Mouse (Mus musculus): Measurements from ENCODE around the gene Nxt2. TPM values are rescaled to one million over a fixed set of nuclear protein-coding genes. Genes with fewer than 3 reads are reported as not detected.

The Nxt2 gene
- polyA plus RNA-seq (2015; fragmentation: Nextera tagmentation; extraction: Ambion mirVana): 17.8 and 17.9 TPM in 2 replicates

DNA sequence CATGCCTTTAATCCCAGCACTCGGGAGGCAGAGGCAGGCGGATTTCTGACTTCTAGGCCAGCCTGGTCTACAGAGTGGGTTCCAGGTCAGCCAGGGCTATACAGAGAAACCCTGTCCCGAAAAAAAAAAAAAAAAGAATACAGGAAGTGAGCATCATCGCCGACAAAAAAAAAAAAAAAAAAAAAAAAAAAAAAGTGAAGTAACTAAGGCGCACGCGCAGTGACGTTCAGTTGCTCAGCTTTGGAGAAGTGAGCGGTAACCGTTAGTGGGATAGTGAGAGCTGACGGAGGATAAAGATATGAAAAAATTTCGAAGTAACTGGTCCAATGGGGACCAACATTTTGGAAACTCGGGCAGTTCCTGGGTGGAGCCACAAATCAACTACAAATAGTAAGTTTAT lies at the start of gene Nxt2:
Gene Nxt2, plus strand, starts transcription at position 229 of the 400 bp plus-strand sequence.
- 89% methylated on average over 12 of the region's 14 CpGs for whole genome bisulfite sequencing
- no peaks in the 10 kb centered on the region for H3K9me3 ChIP-seq
- H3K4me1 ChIP-seq: no peaks in the 10 kb centered on the region
- no peaks in the 10 kb centered on the region for H3K27me3 ChIP-seq
- H3K27ac ChIP-seq: no peak within 1 kb of the TSS
- H3K36me3 ChIP-seq: no peaks in the 10 kb centered on the region
- ATAC-seq (ENCODE audit: insufficient number of reproducible peaks, low FRiP score, low TSS enrichment, low read depth): no peak
- peak within 1 kb of the TSS; percentile 53 for H3K4me3 ChIP-seq
- no peak within 1 kb of the TSS for H3K9ac ChIP-seq
- H3K4me2 ChIP-seq: peak within 1 kb of the TSS; percentile 42

DNA sequence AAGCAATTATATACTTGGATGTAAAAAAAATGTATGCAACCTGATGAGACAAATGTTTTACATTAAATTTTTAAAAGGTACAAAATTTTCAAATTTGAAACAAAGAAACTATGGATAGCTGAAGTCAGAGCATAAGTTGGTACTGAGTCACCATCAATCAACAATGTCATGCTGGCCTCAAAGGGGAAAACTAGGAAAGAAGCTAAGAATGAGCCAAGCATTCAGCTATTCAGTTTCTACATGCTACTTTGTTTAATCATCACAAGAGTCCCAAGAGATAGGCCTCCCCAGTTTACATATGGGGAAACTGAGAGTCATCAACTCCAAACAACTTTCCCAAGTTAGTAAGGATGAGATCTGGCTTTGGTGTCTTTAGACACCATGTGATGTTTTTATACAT lies 49.6 kb upstream of the Nxt2 start:
- Histone ChIP-seq H3K4me2 (no peak overlapping the region), H3K36me3 (no peaks in the 10 kb centered on the region), H3K27me3 (no peaks in the 10 kb centered on the region), H3K4me1 (no peaks in the 10 kb centered on the region), H3K27ac (no peak overlapping the region), H3K9ac (no peak overlapping the region), H3K9me3 (no peaks in the 10 kb centered on the region), H3K4me3 (no peak overlapping the region)
- no peak for ATAC-seq (ENCODE audit: insufficient number of reproducible peaks, low FRiP score, low TSS enrichment, low read depth)

DNA sequence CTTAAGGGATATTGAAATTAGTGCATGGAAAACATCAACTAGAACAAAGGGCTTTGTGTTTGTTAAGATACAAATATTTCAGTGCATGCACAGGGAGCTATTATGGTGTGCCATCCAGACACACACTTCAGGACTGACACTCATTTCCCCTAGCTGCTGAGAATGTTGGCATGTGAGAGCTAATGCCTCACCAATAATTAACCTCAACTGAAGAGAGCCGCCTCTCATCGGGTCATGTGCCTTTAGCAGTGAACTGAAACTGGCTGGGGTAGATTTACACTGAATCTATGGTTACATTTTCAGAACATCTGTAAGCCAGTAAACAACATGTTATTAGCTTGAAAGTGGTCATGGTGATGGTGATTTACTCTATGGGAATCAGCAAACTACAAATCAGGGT lies 44.5 kb upstream of the Nxt2 start:
- no peak overlapping the region for H3K4me2 ChIP-seq
- H3K36me3 ChIP-seq: no peaks in the 10 kb centered on the region
- no peaks in the 10 kb centered on the region for H3K9me3 ChIP-seq
- H3K9ac ChIP-seq: no peak overlapping the region
- no peaks in the 10 kb centered on the region for H3K4me1 ChIP-seq
- no peak overlapping the region for H3K4me3 ChIP-seq
- H3K27ac ChIP-seq: no peak overlapping the region
- no peak for ATAC-seq (ENCODE audit: insufficient number of reproducible peaks, low FRiP score, low TSS enrichment, low read depth)
- H3K27me3 ChIP-seq: 0 out of 2 replicates have a peak, but pooled peaks cover 11% of the 10 kb centered on the region
- 66% methylated on average over 2 of the region's 2 CpGs for WGBS

DNA sequence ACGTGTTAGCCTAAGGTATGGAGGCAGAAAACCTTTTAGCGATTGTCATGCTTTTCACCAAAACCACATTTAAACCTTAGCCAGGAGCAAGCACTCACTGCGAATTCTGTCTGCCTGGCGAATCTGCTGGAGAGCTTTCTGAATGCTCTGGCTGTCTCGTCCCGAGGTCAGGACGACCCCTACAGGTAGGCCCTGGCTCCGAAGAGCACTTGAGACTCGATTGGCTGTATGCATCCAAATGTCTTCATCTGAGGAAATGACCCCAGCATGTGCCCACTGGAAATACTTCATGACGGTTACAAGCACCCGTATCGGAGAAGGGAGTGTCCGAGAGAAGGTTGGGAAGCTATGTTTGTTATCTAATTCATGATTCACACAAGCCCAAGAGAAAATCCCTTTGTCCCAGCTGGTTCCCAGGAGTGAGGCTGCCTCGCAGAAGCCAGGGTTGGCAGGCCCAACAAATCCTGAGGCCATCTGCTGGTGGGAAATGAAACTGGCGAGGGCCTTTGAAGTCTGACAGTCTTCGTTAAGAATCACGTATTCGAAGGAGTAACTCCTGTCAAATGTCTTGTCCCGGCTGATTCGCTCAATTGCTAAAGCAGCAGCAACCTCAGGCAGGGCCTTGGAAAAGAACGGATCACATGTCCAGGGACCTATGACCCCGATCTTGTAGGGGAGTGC lies 37.4 kb upstream of the Nxt2 start:
- Histone ChIP-seq H3K4me3 (no peak overlapping the region), H3K9ac (no peak overlapping the region), H3K4me2 (no peak overlapping the region), H3K27ac (no peak overlapping the region), H3K4me1 (no peaks in the 10 kb centered on the region), H3K36me3 (no peaks in the 10 kb centered on the region), H3K9me3 (no peaks in the 10 kb centered on the region), H3K27me3 (peaks cover 20% of the 10 kb centered on the region; the same call in 1 of the 2 replicates)
- no peak for ATAC-seq (ENCODE audit: insufficient number of reproducible peaks, low FRiP score, low TSS enrichment, low read depth)
- WGBS: 34% methylated on average over 22 of the region's 22 CpGs

DNA sequence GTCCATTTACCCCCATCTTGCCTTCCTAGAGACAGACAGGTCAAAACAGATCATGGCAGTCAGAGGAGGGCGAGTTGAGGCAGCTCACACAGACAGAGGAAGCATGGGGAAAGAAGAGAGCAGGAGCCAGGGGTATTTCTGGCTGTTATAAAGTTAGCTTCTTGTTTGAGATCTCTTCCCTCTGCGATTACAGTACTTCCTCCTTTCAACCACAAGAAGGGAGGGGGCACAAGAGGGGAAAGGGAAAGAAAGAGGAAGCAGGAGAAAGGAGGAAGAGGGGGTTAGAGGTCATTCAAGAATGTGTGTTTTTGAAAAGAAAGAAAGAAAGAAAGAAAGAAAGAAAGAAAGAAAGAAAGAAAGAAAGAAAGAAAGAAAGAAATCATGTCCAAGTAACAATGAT lies 36.2 kb upstream of the Nxt2 start:
- 66% methylated on average over 2 of the region's 2 CpGs for WGBS

DNA sequence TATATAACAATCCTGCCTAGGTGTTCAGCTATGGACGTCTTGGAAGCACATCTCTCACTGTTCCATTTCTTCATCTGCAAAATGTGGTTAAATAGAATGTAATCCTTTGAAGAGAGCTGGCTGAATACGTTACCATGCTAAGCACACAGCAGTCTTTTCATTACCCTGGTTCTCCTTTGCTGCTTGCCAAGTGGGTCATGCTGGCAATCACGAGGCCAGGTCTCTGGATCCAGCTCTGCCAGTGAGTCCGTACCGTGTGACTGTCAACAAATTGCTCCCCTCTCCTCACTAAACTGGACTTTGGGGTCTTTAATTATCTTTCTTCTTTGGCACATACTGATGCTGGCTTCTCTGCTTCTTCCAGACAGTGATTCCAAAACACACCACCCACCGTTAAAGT lies 32.1 kb upstream of the Nxt2 start:
- H3K9ac ChIP-seq: no peak overlapping the region
- no peak overlapping the region for H3K4me3 ChIP-seq
- no peaks in the 10 kb centered on the region for H3K9me3 ChIP-seq
- 69% methylated on average over 6 of the region's 6 CpGs for WGBS
- H3K36me3 ChIP-seq: no peaks in the 10 kb centered on the region
- H3K4me2 ChIP-seq: no peak overlapping the region
- H3K27ac ChIP-seq: no peak overlapping the region
- H3K27me3 ChIP-seq: peaks cover 19% of the 10 kb centered on the region; the same call in 1 of the 2 replicates
- no peak for ATAC-seq (ENCODE audit: insufficient number of reproducible peaks, low FRiP score, low TSS enrichment, low read depth)
- H3K4me1 ChIP-seq: no peaks in the 10 kb centered on the region

More for the DNA sequence above, 36.2 kb upstream of the Nxt2 start:
- peaks cover 19% of the 10 kb centered on the region; the same call in 1 of the 2 replicates for H3K27me3 ChIP-seq
- H3K4me3 ChIP-seq: no peak overlapping the region
- no peaks in the 10 kb centered on the region for H3K36me3 ChIP-seq
- H3K9ac ChIP-seq: no peak overlapping the region
- H3K27ac ChIP-seq: no peak overlapping the region
- H3K4me2 ChIP-seq: no peak overlapping the region
- no peaks in the 10 kb centered on the region for H3K9me3 ChIP-seq
- no peaks in the 10 kb centered on the region for H3K4me1 ChIP-seq
- no peak for ATAC-seq (ENCODE audit: insufficient number of reproducible peaks, low FRiP score, low TSS enrichment, low read depth)

DNA sequence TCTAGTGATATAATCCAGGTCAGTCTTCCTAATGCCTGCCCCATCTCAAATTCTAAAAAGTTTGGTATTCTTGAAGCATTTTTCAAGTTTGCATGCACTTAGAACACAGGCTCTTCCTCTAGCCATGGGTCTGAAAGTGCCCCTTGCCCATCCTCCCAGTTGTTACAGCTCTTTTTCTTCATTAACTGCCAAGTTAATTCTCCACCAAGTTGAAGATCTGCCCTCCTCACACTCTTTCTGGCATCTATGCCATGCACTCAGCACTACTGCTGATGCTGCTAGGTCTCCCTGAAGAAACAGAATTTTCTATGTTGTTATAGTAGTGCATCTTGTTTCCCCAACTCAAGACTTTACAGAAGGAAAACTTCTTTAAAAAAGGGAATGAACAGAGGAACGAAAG lies 31.0 kb upstream of the Nxt2 start:
- WGBS: 85% methylated on average over 1 of the region's 1 CpGs
- no peaks in the 10 kb centered on the region for H3K36me3 ChIP-seq
- H3K9ac ChIP-seq: no peak overlapping the region
- H3K4me1 ChIP-seq: no peaks in the 10 kb centered on the region
- H3K4me3 ChIP-seq: no peak overlapping the region
- peaks cover 17% of the 10 kb centered on the region; the same call in 1 of the 2 replicates for H3K27me3 ChIP-seq
- no peak overlapping the region for H3K27ac ChIP-seq
- no peak for ATAC-seq (ENCODE audit: insufficient number of reproducible peaks, low FRiP score, low TSS enrichment, low read depth)
- no peaks in the 10 kb centered on the region for H3K9me3 ChIP-seq
- no peak overlapping the region for H3K4me2 ChIP-seq

DNA sequence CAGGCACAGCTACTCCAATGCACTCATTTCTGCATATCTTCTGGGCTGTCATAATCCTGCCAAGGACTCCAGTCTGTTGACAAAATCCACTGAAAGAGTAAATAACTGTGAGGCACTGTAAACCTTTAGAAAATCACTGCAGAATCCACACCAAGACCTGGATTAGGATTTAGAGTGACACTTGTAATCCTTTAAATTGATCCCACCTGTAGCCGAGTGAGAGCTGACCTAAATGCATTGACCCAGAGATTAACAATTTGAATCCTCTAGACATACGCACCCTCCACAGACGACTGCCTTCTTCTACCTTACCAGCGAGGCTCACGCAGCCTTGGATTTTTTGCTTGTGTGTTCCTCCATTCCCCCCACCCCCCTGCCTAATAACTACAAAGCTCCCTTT lies 29.7 kb upstream of the Nxt2 start, which contains the start of gene Gucy2f:
Gene Gucy2f, minus strand, starts transcription at position 101 of the 400 bp plus-strand sequence.
- no peaks in the 10 kb centered on the region for H3K4me1 ChIP-seq
- H3K4me2 ChIP-seq: no peak within 1 kb of the TSS
- no peak within 1 kb of the TSS for H3K27ac ChIP-seq
- WGBS: 35% methylated on average over 5 of the region's 5 CpGs
- H3K4me3 ChIP-seq: no peak within 1 kb of the TSS
- ATAC-seq (ENCODE audit: insufficient number of reproducible peaks, low FRiP score, low TSS enrichment, low read depth): no peak
- no peaks in the 10 kb centered on the region for H3K9me3 ChIP-seq
- no peak within 1 kb of the TSS for H3K9ac ChIP-seq
- no peaks in the 10 kb centered on the region for H3K36me3 ChIP-seq
- peaks cover 17% of the 10 kb centered on the region; the same call in 1 of the 2 replicates for H3K27me3 ChIP-seq

DNA sequence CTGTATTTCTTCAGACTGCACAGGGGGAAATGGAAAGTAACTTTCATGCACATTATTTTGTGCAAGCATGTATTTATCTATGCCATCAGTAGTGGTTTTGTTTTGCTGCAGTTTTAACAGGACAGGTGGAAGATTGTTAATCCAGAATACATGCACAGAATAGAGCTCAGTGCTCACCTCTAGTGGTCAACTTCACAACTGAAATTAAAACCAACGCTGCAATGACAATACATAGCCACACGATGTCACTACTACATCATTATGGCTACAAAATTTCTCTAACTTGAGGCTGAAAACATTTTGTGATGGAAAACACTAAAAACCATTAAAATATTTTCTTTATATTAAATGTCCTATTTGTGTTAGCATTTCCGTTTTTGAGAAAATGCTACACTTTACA lies 26.3 kb upstream of the Nxt2 start:
- H3K9me3 ChIP-seq: no peaks in the 10 kb centered on the region
- WGBS: 8% methylated on average over 3 of the region's 3 CpGs
- no peak overlapping the region for H3K27ac ChIP-seq
- H3K36me3 ChIP-seq: no peaks in the 10 kb centered on the region
- no peak for ATAC-seq (ENCODE audit: insufficient number of reproducible peaks, low FRiP score, low TSS enrichment, low read depth)
- no peak overlapping the region for H3K4me3 ChIP-seq
- H3K9ac ChIP-seq: no peak overlapping the region
- H3K27me3 ChIP-seq: 0 out of 2 replicates have a peak, but pooled peaks cover 12% of the 10 kb centered on the region
- no peak overlapping the region for H3K4me2 ChIP-seq
- H3K4me1 ChIP-seq: no peaks in the 10 kb centered on the region

DNA sequence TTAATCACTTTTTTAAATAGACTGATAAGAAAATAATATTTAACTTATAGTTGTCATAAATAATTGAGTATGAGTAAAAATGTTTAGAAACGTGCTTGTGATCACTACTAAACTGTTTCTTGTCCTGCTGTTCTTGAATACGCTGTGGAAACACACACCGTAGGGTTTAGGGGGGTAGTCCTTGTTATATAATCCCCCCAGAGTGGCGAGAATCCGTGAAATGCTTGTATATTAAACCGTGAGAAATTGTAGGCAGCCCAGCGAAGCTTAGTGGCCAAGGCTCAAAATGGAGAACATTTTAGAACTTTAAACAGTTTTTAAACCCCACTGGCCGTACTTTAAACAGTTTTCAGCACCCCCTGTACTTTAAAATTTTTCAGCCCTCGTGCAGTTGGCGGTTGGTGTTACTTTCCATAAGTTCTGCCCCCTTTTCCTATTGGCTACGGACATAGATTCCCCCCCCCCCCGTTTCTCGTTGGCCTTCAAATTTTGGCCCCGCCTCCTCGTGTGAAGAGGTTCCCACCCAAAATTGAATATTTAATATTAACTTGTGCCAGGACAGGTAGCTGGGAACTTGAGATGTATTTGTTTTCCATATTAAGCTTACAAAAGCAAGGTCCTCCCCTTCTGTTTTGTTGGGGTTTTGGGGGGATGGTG lies 956 bp downstream of the Nxt2 start:
- peak overlapping the region; percentile 42 for H3K4me2 ChIP-seq
- 24% methylated on average over 15 of the region's 15 CpGs for WGBS
- H3K9me3 ChIP-seq: no peaks in the 10 kb centered on the region
- H3K4me1 ChIP-seq: no peaks in the 10 kb centered on the region
- H3K36me3 ChIP-seq: no peaks in the 10 kb centered on the region
- H3K9ac ChIP-seq: no peak overlapping the region
- no peak for ATAC-seq (ENCODE audit: insufficient number of reproducible peaks, low FRiP score, low TSS enrichment, low read depth)
- peak overlapping the region; percentile 91; the same call in 1 of the 2 replicates for H3K27ac ChIP-seq
- H3K27me3 ChIP-seq: no peaks in the 10 kb centered on the region
- H3K4me3 ChIP-seq: peak overlapping the region; percentile 53

DNA sequence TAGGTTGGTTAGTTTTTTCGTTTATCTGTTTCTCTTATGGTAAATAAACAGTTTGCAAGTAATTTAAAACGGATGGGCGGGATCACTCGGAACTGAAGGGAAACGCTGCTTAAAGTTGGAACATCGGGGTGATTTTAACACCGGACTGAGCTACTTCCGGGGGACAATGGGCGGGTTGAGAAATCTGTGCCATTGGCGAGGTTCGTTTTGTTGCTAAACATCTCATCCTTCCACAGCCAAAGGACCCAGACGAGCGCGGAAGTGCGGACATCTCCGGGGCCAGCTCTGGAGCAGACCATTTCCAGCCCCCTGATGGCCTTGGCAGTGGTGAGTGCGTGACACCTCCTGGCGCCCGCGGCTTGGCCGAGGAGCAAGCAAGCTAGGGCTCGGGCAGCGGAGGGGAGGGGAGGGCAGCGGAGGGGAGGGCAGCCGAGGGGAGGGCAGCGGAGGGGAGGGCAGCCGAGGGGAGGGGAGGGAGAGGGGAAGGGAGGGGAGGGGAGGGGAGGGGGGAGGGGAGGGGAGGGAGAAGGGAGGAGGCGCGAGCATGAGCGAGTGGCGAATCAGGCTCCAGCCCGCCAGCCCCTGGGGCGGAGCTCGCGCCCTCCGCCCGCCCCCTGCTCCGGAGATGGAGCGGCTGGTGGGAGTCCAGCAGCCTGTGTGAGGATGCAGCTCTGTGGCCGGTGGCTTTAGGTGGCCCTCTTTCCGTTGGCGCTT lies 1.6 kb downstream of the Nxt2 start:
- no peaks in the 10 kb centered on the region for H3K4me1 ChIP-seq
- peak overlapping the region; percentile 91 for H3K27ac ChIP-seq
- 20% methylated on average over 27 of the region's 42 CpGs for WGBS
- H3K4me2 ChIP-seq: peak overlapping the region; percentile 42
- ATAC-seq (ENCODE audit: insufficient number of reproducible peaks, low FRiP score, low TSS enrichment, low read depth): peak; percentile 75
- no peaks in the 10 kb centered on the region for H3K27me3 ChIP-seq
- H3K36me3 ChIP-seq: no peaks in the 10 kb centered on the region
- peak overlapping the region; percentile 53 for H3K4me3 ChIP-seq
- no peak overlapping the region for H3K9ac ChIP-seq
- no peaks in the 10 kb centered on the region for H3K9me3 ChIP-seq

DNA sequence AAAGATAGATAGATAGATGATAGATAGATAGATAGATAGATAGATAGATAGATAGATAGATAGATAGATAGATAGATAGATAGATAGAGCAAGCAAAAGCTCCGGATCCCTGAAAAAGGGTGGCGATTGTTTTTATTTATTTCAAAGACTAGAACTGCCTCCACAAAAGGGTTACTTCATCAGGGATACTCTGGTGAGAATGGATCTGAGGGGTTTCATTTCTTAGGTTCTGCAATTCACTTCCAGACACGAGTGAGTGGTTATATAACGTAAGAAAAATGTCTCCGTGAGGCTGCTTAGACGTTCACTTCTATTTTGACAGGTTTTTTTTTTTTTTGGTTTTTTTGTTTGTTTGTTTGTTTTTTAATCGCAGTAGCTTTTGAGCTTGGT lies 2.2 kb downstream of the Nxt2 start:
- H3K4me2 ChIP-seq: peak overlapping the region; percentile 37
- 33% methylated on average over 7 of the region's 7 CpGs for whole genome bisulfite sequencing
- H3K27ac ChIP-seq: no peak overlapping the region
- no peaks in the 10 kb centered on the region for H3K36me3 ChIP-seq
- peak overlapping the region; percentile 53 for H3K4me3 ChIP-seq
- no peak for ATAC-seq (ENCODE audit: insufficient number of reproducible peaks, low FRiP score, low TSS enrichment, low read depth)
- H3K9me3 ChIP-seq: no peaks in the 10 kb centered on the region
- H3K9ac ChIP-seq: no peak overlapping the region
- H3K4me1 ChIP-seq: no peaks in the 10 kb centered on the region
- no peaks in the 10 kb centered on the region for H3K27me3 ChIP-seq
